Mouse (Mus musculus): ENCODE results near the gene Rock2.

DNA sequence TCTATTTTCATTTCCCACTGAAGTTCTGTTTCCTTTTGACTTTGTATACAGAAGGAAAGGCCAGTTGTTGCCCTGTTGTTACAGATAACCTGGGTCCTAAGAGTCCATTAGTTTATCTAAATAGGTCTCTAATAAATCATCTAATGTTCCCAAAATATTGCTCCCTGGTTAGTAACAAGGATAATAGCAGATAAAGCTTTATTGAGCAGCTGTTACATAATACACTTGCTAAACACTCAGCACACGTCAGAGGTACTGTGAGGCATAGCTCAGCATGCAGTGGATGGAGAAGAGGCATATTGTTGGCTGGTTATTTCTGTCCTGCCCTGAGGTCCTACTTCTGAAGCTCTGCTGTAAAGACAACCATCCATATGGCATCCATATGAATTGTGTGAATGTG, 17.0 kb upstream of the Rock2 start:
- no peak for TF ChIP-seq CTCF (conservative IDR thresholded peaks at IDR 0.05; ENCODE audit: insufficient read depth, insufficient read length, low read depth, low read length)
- TF ChIP-seq POLR2A (IDR thresholded peaks at IDR 0.05; ENCODE audit: low read depth, low read length): no peak
